Mouse (Mus musculus) liver, embryonic 12.5 days (tissue): ENCODE results near the gene Kcne3. TPM values are rescaled to one million over a fixed set of nuclear protein-coding genes. Genes with fewer than 3 reads are reported as not detected.
A peak's percentile ranks its signal among the peaks of the same experiment; 100 is the strongest.

Source experiments
- ATAC-seq: fragments of 200-750 bp; cut with Nextera tagmentation; 2 replicates; pipeline ENCODE4 v1.8.0; 2017; ENCODE audit warnings: moderate number of reproducible peaks, mild to moderate bottlenecking, moderate library complexity
- H3K27ac ChIP-seq: fragments of 300-500 bp; sonication (generic); 2 replicates; pipeline ENCODE4 v1.5.1; 2016; ENCODE audit warnings: mild to moderate bottlenecking
- H3K27me3 ChIP-seq: fragments of 300-500 bp; sonication (generic); replicated peaks from 2 replicates; pipeline ENCODE4 v1.6.1; 2016; ENCODE audit warnings: mild to moderate bottlenecking, moderate library complexity
- H3K36me3 ChIP-seq: fragments of 300-500 bp; sonication (generic); 2 replicates; pipeline ENCODE4 v1.6.1; 2016; ENCODE audit warnings: mild to moderate bottlenecking, moderate library complexity
- H3K4me1 ChIP-seq: fragments of 300-500 bp; sonication (generic); 2 replicates; pipeline ENCODE4 v1.6.1; 2016
- H3K4me2 ChIP-seq: fragments of 300-500 bp; sonication (generic); 2 replicates; pipeline ENCODE4 v1.6.1; 2016; ENCODE audit warnings: mild to moderate bottlenecking, moderate library complexity
- H3K4me3 ChIP-seq: fragments of 300-500 bp; sonication (generic); 2 replicates; pipeline ENCODE4 v1.5.1; 2016; ENCODE audit warnings: mild to moderate bottlenecking, moderate library complexity
- H3K9ac ChIP-seq: fragments of 300-500 bp; sonication (generic); 2 replicates; pipeline ENCODE4 v1.6.1; 2016; ENCODE audit warnings: mild to moderate bottlenecking, moderate library complexity
- H3K9me3 ChIP-seq: fragments of 300-500 bp; sonication (generic); replicated peaks from 2 replicates; pipeline ENCODE4 v1.6.1; 2016; ENCODE audit warnings: mild to moderate bottlenecking, moderate library complexity
- WGBS: fragments of 180-500 bp; shearing (Covaris S2); methylation state at CpG from one replicate; pipeline ENCODE4 v1.1.7; 2016; ENCODE audit not compliant: insufficient replicate concordance; 5-methylcytosine and 5-hydroxymethylcytosine counted together
- polyA plus RNA-seq: library from polyadenylated mRNA; unstranded; fragments of >200 nt; fragmentation: Nextera tagmentation; extraction: Ambion mirVana; gene quantifications from 2 replicates; pipeline ENCODE4 v1.2.1, GENCODE M21; 2016

Gene Kcne3
- polyA plus RNA-seq, 1 experiment from 2014 or later = 3.4 TPM

- Histone ChIP-seq H3K36me3 (no peaks in the 10 kb centered on the region), H3K9me3 (no peaks in the 10 kb centered on the region), H3K4me3 (no peak overlapping the region), H3K9ac (no peak overlapping the region), H3K4me2 (no peak overlapping the region), H3K4me1 (peaks cover 31% of the 10 kb centered on the region), H3K27ac (no peak overlapping the region), H3K27me3 (peaks cover 49% of the 10 kb centered on the region)
- no peak for ATAC-seq
- WGBS = 35% methylated on average over 3 of the region's 3 CpGs
These were observed 6.1 kb downstream of the Kcne3 start for GRCm38 (mm10) chr7:100182388-100182787.

GRCm38 (mm10) chr7:100187601-100188000, 11.3 kb downstream of the Kcne3 start:
- Histone ChIP-seq H3K4me2 (no peak overlapping the region), H3K4me1 (no peaks in the 10 kb centered on the region), H3K27ac (no peak overlapping the region), H3K4me3 (no peak overlapping the region), H3K36me3 (no peaks in the 10 kb centered on the region), H3K27me3 (peaks cover 15% of the 10 kb centered on the region), H3K9ac (no peak overlapping the region), H3K9me3 (no peaks in the 10 kb centered on the region)
- ATAC-seq = no peak
- WGBS = 16% methylated on average over 7 of the region's 7 CpGs

DNA sequence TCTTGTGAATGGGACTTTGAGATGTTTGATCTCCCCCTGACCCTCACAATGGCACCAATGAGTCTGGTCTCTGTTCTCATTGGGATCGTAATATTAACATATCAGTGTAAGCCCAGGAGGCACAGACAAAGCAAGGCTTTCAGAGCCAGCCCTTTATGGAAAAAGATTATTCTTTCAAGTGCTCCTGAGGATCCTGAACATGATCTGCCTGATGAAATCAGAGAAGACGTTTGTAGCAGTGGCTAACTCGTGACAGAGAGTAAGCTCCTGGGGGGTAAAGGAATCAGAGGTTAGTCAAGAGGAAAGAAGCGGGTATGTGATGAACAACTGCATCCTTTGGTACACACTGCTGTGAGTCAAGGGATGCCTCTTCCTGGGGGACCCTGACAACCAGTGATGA, 13.9 kb downstream of the Kcne3 start:
- Histone ChIP-seq H3K36me3 (no peaks in the 10 kb centered on the region), H3K4me2 (no peak overlapping the region), H3K27ac (no peak overlapping the region), H3K4me3 (no peak overlapping the region), H3K4me1 (no peaks in the 10 kb centered on the region), H3K9ac (no peak overlapping the region), H3K27me3 (peaks cover 12% of the 10 kb centered on the region), H3K9me3 (no peaks in the 10 kb centered on the region)
- ATAC-seq = no peak
- WGBS = 50% methylated on average over 4 of the region's 4 CpGs

GRCm38 (mm10) chr7:100190778-100191177, 14.5 kb downstream of the Kcne3 start:
- 0 out of 2 replicates have a peak, but pooled peaks have one; percentile 37 for ATAC-seq
- H3K9me3 ChIP-seq = no peaks in the 10 kb centered on the region
- no peak overlapping the region for H3K4me3 ChIP-seq
- no peaks in the 10 kb centered on the region for H3K4me1 ChIP-seq
- peaks cover 12% of the 10 kb centered on the region for H3K27me3 ChIP-seq
- 3% methylated on average over 4 of the region's 4 CpGs for WGBS
- no peaks in the 10 kb centered on the region for H3K36me3 ChIP-seq
- no peak overlapping the region for H3K9ac ChIP-seq
- no peak overlapping the region for H3K4me2 ChIP-seq
- H3K27ac ChIP-seq = no peak overlapping the region

- no peak for ATAC-seq
- Histone ChIP-seq H3K4me3 (no peak overlapping the region), H3K4me2 (no peak overlapping the region), H3K9ac (no peak overlapping the region), H3K36me3 (no peaks in the 10 kb centered on the region), H3K27ac (no peak overlapping the region), H3K9me3 (no peaks in the 10 kb centered on the region), H3K27me3 (no peaks in the 10 kb centered on the region; the same call in 1 of the 2 replicates), H3K4me1 (no peaks in the 10 kb centered on the region)
- WGBS = 76% methylated on average over 3 of the region's 3 CpGs
These were observed 24.9 kb downstream of the Kcne3 start for GRCm38 (mm10) chr7:100201191-100201590.

GRCm38 (mm10) chr7:100203616-100204015, 27.3 kb downstream of the Kcne3 start:
- H3K36me3 ChIP-seq = no peaks in the 10 kb centered on the region
- no peak overlapping the region for H3K27ac ChIP-seq
- no peak for ATAC-seq
- H3K4me1 ChIP-seq = 0 out of 2 replicates have a peak, but pooled peaks cover 6% of the 10 kb centered on the region
- WGBS = 72% methylated on average over 3 of the region's 3 CpGs
- no peaks in the 10 kb centered on the region for H3K9me3 ChIP-seq
- H3K27me3 ChIP-seq = no peaks in the 10 kb centered on the region; the same call in 1 of the 2 replicates
- H3K9ac ChIP-seq = no peak overlapping the region
- no peak overlapping the region for H3K4me3 ChIP-seq
- no peak overlapping the region for H3K4me2 ChIP-seq

- 66% methylated on average over 6 of the region's 6 CpGs for WGBS
- Histone ChIP-seq H3K9me3 (no peaks in the 10 kb centered on the region), H3K4me1 (0 out of 2 replicates have a peak, but pooled peaks cover 6% of the 10 kb centered on the region), H3K27me3 (no peaks in the 10 kb centered on the region; the same call in 1 of the 2 replicates), H3K4me3 (no peak overlapping the region), H3K36me3 (no peaks in the 10 kb centered on the region), H3K9ac (no peak overlapping the region), H3K27ac (no peak overlapping the region), H3K4me2 (no peak overlapping the region)
- no peak for ATAC-seq
These were observed 28.6 kb downstream of the Kcne3 start for GRCm38 (mm10) chr7:100204871-100205270.

DNA sequence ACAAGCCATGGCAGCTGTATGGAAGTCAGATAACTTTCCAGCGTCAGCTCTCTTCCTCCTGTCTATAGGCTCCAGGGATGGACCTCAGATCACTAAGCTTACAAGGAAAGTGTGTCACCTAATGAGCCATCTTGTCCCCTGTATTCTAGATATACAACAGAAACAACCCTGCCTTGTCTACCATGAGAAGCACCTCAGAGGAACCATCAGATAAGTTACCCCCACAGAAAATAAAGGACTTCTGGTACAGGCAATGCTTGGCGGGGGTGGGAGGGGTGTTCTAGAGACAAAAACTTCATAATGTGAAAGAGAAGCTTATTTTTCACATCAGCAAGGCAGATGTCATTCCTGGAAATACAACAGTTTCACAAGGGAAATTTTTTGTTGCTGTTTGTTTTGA, 29.8 kb downstream of the Kcne3 start:
- Histone ChIP-seq H3K4me1 (0 out of 2 replicates have a peak, but pooled peaks cover 6% of the 10 kb centered on the region), H3K36me3 (no peaks in the 10 kb centered on the region), H3K4me2 (no peak overlapping the region), H3K9me3 (no peaks in the 10 kb centered on the region), H3K4me3 (no peak overlapping the region), H3K27ac (no peak overlapping the region), H3K27me3 (no peaks in the 10 kb centered on the region; the same call in 1 of the 2 replicates), H3K9ac (no peak overlapping the region)
- no peak for ATAC-seq
- 70% methylated on average over 2 of the region's 2 CpGs for WGBS

GRCm38 (mm10) chr7:100207886-100208285, 31.6 kb downstream of the Kcne3 start:
- peaks cover 6% of the 10 kb centered on the region; the same call in 1 of the 2 replicates for H3K27me3 ChIP-seq
- H3K36me3 ChIP-seq = no peaks in the 10 kb centered on the region
- no peak for ATAC-seq
- no peak overlapping the region for H3K9ac ChIP-seq
- H3K4me2 ChIP-seq = no peak overlapping the region
- H3K4me3 ChIP-seq = no peak overlapping the region
- H3K4me1 ChIP-seq = 0 out of 2 replicates have a peak, but pooled peaks cover 6% of the 10 kb centered on the region
- H3K27ac ChIP-seq = no peak overlapping the region
- no peaks in the 10 kb centered on the region for H3K9me3 ChIP-seq

GRCm38 (mm10) chr7:100214310-100214709, 38.0 kb downstream of the Kcne3 start:
- Histone ChIP-seq H3K4me3 (no peak overlapping the region), H3K27ac (no peak overlapping the region), H3K9me3 (no peaks in the 10 kb centered on the region), H3K4me2 (no peak overlapping the region), H3K27me3 (peaks cover 15% of the 10 kb centered on the region; the same call in 1 of the 2 replicates), H3K9ac (no peak overlapping the region), H3K36me3 (no peaks in the 10 kb centered on the region), H3K4me1 (no peaks in the 10 kb centered on the region)
- 72% methylated on average over 4 of the region's 4 CpGs for WGBS
- no peak for ATAC-seq

GRCm38 (mm10) chr7:100215116-100215732, 38.9 kb downstream of the Kcne3 start:
- Histone ChIP-seq H3K27ac (no peak overlapping the region), H3K4me3 (no peak overlapping the region), H3K36me3 (no peaks in the 10 kb centered on the region), H3K4me1 (no peaks in the 10 kb centered on the region), H3K27me3 (peaks cover 15% of the 10 kb centered on the region; the same call in 1 of the 2 replicates), H3K4me2 (no peak overlapping the region), H3K9ac (no peak overlapping the region), H3K9me3 (no peaks in the 10 kb centered on the region)
- WGBS = 63% methylated on average over 6 of the region's 6 CpGs
- ATAC-seq = no peak

GRCm38 (mm10) chr7:100215976-100216375, 39.7 kb downstream of the Kcne3 start:
- ATAC-seq = no peak
- 63% methylated on average over 10 of the region's 10 CpGs for WGBS
- no peak overlapping the region for H3K9ac ChIP-seq
- H3K4me2 ChIP-seq = no peak overlapping the region
- no peaks in the 10 kb centered on the region for H3K9me3 ChIP-seq
- H3K36me3 ChIP-seq = no peaks in the 10 kb centered on the region
- H3K4me1 ChIP-seq = no peaks in the 10 kb centered on the region
- H3K4me3 ChIP-seq = no peak overlapping the region
- peaks cover 15% of the 10 kb centered on the region; the same call in 1 of the 2 replicates for H3K27me3 ChIP-seq
- no peak overlapping the region for H3K27ac ChIP-seq
